Mouse (Mus musculus) neural tube, postnatal 0 days (tissue): ENCODE results near the gene Synm. TPM values are rescaled to one million over a fixed set of nuclear protein-coding genes. Genes with fewer than 3 reads are reported as not detected.

Experiments
- microRNA-seq: library from miRNA; unstranded; fragments of <30 nt; microRNA quantifications from one replicate; pipeline ENCODE4, GENCODE M21; 2016
- polyA plus RNA-seq: library from polyadenylated mRNA; unstranded; fragments of >200 nt; fragmentation: Nextera tagmentation; extraction: Ambion mirVana; gene quantifications from 2 replicates; pipeline ENCODE4 v1.2.1, GENCODE M21; 2015

Synm gene
- 9.3 and 9.8 TPM in 2 replicates for polyA plus RNA-seq

DNA sequence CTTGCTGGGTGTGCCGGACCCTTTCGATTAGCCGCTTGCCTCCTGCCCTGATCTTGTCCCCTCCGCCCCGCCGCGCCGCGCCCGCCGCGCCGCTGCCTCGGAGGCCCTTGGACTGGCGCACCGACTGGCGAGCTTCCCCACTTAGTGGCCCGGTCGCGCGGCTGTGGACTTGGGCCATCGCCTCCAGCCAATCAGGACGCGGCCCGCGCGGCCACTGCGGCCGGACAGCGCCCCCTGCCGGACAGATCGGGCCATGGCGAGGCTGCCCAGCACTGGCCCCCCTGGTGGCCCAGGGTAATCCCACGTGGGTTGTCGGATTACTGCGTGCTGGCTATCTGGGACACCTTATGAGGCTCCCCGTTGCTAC lies at the start of gene Synm:
Gene Synm (minus strand): TSS at position 114 of the 367 bp plus-strand sequence.

Small RNA genes within 50 kb of the gene (microRNA-seq; reads per million reads assigned to microRNA genes)
- not detected for gene Gm23844

Other genes starting within 250 kb of the Synm start
- 21.7 and 22.6 TPM in 2 replicates for gene Lrrc28, start 114.5 kb downstream of the Synm start, polyA plus RNA-seq
- 5.6 and 6.3 TPM in 2 replicates for gene Ttc23, start 112.3 kb downstream of the Synm start, polyA plus RNA-seq
- 10.9 and 12.2 TPM in 2 replicates for gene Igf1r, start 193.1 kb upstream of the Synm start, polyA plus RNA-seq